Mouse (Mus musculus): ENCODE data around the gene Lrrc28.
"Not testable (repeated sequence)": the region's sequence is repeated elsewhere in the genome, so short reads cannot be mapped to it uniquely, and the experiment has no call there.

The Lrrc28 gene

DNA sequence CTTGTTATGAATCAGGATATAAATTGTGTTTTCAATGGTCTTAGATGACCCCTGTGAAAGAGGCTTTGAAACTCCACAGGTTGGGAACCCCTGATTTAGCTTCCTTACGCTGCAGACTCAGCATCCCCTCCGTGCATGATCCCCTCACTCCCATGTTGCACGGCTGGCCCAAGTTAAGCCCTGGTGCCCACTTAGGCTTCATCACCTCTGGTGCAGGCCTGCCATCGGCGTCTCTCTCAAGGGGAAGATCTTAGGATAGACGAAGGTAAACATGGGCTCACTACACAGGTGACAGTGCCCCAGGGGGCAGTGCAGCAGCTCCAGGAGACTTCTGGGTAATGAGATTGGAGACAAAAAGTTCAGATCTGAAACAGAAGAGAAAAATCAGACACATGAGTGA is 115.7 kb downstream of the Lrrc28 start:
- no peak for DNase-seq (ENCODE audit: low spot score)

DNA sequence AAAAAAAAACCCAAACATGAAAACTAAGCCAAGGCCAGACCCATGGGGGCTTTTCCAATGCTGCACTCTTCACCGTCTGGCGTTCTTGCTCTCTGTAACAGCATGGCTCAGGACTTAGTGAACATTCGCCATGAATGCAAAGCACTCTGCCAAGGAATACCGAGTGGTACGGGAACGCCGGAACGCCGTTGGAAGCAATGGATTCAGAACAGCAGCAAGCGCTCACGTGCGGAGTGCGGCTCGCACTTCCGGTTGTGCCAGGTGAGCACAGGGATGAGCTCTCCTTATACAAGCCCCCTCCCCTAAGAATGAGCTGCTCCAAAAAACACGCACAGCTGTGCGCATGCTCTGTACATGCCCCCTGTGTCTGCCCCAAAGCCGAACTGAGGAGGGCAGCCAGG is 116.2 kb downstream of the Lrrc28 start:
- DNase-seq (ENCODE audit: low spot score), result no peak

DNA sequence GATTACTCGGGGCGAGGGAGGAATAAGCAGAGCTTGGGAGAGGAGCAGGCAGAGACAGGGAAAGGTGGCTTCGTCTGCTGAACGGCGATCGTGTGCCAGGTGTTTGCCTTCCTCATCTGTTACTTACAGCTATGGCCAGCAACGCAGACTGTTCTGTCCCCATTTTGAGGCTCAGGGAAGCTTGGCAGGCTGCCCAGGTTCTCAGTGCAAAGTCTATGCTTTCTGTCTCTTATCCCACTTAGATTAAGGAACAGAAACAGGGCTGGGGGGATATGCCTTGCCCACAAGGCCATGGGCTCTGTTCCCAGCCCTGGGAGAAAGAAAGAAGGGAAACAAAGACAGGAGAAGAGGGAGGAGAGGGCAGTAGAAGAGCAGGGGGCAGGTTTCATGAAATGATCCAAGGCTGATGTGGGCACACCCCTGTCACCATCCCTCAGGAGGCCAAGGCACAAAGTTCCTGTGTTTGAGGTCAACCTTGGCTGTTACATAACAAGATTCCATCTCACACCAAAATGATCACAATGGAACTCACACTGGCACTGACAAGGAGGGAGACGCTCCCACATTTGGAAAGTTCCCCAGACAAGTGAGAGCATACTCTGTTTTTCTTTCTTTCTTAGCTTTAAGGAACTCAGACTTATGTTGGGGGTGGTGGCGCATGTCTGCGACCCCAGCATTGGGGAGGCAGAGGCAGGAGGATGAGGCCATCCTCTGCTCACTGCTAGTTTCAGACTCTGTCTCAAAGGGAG is 116.8 kb downstream of the Lrrc28 start:
- DNase-seq (ENCODE audit: low spot score), result peak; percentile 33

DNA sequence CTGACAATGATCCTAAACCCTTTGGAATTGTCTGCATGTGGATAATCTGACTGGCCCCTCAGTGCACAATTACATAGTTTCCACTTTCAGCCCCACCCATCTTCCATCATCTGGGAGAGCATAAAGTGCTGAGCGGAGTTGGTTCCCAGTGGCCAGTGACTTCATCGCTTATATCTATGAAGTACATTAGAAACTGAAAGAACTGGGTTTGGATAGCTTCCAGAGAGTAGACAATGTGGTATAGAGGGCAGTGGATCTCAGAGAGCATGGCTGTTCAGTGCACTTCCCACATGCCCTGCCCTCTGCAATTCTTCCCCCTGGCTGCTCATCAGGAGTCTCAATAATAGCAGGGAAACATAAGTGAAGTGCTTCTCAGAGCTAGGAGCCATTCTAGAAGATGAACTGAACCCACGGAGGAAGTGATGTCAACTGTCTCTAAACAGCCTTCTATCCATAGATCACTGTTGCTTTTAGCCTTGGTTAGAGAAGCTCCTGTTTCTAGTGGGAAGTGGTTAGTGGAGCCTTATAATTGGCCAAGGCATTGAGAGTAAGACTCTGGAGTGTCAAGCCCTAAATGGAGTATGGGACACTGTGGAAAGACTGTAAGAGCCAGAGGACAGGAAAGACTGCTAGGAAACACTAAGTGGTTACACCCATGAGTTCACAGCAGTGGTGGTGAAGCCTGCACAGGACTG is 119.0 kb downstream of the Lrrc28 start:
- no peak for DNase-seq (ENCODE audit: low spot score)

DNA sequence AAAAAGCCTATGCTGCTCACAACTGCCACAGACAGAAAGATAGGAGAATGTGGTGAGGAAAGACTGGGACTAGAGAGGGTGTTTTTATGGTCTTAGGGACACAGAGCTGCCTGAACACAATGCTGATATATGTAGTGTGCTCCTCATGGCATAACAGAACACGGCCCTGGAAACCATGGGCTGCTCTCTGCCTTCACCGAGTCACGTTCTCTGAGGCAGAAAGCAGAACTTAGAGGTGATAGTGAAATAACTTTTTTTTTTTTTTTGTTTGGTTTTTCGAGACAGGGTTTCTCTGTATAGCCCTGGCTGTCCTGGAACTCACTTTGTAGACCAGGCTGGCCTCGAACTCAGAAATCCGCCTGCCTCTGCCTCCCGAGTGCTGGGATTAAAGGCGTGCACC is 121.0 kb downstream of the Lrrc28 start:
- DNase-seq (ENCODE audit: low spot score), result not testable (repeated sequence)

DNA sequence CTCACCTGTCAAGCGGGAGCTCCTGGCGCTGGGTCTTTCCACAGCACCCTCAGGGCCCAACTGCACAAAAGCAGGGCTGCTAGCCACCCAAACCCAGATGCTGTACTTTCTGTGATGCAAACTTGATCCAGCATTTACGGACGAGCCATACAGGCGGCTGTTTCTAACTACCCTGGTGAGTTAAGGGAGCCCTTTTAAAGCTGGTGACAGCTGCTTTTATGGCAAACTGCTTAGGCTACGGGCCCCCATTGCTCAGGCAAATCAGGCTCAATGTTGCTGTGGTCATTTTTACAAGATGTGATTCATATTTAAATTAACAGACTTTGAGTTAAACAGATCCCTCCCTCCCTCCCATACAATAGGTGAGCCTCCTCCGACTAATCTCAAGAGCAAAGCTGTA is 121.7 kb downstream of the Lrrc28 start:
- DNase-seq (ENCODE audit: low spot score), result no peak

DNA sequence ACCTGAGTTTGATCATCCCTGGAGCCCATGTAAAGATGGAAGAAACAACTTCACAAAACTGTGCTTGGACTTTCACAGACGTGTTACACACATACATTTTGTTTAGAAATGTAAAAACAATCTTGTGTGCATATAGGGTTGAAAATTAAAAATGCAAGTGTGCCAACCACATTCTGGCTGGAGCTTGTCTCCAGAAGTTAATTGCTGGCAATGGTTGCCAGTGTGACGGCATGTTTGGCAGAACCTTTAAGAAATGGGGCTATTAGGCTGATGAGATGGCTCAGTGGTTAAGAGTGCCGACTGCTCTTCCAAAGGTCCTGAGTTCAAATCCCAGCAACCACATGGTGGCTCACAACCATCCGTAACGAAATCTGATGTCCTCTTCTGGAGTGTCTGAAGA is 123.3 kb downstream of the Lrrc28 start:
- DNase-seq (ENCODE audit: low spot score), result not testable (repeated sequence)

DNA sequence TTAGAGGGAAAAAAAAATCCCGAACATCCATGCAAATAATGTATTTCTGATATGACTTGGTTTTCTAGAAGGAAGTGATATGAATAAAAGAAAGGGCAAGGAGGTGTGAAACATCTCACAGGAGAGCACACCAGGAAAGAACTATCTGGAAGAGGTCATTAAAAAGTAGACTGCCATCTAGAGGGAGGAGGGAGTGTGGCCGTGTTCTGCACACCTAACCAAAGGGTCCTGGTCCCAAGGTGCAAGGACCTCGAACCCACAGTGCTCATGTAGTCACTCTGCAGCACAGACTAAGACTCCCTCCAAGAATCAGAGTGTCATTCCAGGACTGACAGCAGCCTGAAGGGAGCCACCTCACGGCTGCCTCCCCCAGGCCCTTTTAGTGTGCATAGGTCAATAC is 124.1 kb downstream of the Lrrc28 start:
- no peak for DNase-seq (ENCODE audit: low spot score)

DNA sequence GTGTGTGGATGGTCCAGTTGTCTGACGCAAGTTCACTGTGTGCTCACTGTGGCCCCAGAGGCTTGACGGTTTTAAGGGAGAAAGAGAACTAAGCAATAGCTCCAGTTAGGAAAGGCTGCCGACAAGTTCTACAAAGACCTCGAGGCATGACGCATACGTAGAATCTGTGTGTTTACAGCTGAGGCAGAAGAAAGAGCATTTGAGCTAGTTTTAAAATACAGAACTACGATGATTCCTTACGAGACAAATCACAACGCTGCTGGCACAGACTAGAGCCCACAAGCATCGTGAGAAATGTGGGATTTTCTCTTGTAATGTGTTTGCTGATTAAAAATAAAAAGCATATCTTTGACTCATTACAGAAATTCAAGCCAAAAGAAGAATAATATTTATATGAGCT is 125.1 kb downstream of the Lrrc28 start:
- DNase-seq (ENCODE audit: low spot score), result no peak

DNA sequence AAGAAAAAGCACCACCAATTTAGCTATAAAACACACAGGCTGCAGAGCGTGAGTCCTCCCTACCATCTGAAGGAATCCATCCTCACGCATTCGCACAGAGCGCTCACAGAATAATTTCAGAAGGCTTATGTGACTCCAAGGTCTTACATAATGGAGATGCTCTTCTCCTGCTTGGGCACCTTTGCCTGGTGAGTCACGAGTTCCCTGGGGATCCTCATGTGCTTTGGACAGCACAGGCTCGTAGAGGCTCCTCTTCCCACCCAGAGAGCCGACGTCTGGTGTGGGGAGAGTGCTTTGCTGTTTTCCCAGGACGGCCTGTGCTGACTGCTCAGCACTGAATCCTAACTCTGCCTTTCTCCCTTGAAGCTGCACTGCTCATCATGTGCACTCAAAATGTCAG is 129.4 kb downstream of the Lrrc28 start:
- no peak for DNase-seq (ENCODE audit: low spot score)

DNA sequence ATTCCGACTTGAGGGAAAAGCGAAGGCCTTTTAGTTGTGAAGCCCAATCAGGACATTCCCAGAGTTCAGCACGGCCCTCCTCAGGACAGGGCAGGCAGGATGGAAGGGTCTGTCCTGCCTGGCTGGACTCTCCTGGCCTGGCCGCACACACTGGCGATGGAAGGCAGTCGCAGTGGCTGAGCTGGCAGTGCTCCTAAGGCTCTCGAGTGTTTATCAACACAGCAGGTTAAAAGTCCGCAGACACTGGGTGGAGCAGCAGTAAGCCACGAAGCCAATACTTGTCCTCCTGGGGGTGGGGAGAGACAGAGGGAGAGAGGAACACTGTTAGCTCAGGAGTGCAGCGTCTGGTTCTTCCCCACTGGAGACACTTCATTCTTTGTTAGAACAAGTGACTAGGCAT is 130.2 kb downstream of the Lrrc28 start:
- DNase-seq (ENCODE audit: low spot score), result no peak

DNA sequence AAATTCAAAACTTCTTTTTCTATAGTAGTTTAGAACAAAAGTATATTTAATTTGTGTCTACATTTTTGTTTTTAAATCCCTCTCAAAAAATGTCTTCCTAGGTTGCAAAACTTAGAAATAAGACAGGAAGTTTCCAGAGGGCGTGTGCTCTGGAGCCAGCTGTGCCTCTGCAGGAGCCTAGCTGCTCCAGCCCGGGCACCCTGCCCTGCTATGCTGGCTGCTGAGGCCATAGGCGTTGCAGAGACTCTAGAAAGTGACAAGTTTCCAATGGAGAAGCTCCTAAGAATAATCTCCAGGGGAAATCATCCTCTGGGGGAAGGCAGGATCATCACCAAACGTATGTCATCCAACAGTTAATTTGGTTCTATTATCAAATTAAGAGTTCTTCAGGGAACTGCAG is 130.7 kb downstream of the Lrrc28 start:
- DNase-seq (ENCODE audit: low spot score), result no peak

DNA sequence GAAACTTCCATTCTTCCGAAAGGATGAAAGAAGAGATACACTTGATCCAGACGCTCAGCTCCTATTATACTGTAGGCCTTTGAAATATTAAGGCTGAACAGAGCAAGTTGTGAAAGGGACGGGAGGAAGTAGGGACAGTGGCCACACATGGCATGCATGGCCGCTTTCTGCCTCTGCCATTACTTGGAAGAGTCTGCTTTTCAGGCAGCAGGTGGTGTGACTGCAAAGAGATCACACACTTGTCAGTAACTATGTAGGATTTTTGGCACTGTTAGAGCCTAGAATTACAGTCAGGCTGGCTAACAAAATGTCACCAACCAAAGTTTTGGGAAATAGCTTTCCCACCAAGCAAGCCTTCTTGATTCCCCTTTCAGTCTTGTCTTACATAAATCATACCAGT is 131.4 kb downstream of the Lrrc28 start:
- no peak for DNase-seq (ENCODE audit: low spot score)

DNA sequence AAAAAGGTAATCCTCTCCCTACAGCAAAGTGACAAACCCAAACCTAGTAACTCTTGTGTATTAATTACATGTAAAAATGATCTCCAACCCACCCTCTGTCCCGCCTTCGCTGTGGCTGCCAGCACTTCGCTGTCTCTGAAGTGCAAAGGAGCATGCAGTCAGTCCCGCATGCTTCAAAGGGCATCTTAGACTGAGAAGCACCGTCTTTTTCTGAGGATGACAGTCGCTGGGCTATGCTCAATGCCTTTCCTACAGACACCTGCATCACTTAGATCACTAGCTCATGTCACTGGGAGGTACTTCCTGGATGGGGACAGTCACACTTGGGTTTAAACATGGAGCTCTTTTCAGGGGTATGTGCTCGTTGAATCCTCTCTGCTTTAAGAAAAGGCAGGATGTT is 133.5 kb downstream of the Lrrc28 start:
- DNase-seq (ENCODE audit: low spot score), result no peak

DNA sequence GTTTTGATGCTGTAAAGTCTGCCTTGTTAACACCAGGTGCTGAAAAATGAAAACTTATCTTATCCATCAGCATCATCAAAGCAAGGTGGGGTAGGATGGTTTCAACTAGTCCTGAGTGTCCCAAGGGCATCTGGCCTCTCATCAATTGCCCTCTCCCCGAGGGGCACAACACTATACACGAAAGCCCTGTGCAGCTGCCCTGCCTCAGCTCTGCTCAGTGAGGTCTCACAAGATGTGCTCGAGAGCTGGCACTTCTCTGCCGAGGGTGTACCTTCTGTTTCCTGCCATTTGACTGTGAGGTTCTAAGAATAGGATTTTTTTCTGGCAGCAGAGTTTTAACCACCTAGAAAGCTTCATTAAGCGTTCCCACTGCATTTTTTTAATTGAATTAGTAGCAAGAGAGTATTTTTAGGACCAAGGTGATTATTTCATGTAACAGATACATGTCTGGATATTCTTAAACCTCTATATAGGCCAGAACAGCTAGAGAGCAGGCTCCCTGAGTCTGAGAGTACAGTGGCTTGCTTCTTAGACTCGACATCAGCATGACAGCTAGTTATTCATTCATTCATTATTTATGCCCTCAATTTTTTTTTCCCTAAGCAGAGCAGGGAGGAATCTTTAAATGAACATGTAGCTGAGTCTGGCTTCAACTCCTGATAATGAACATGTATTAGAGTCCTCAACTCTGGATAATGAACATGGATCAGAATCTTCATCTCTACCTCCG is 141.6 kb downstream of the Lrrc28 start:
- no peak for DNase-seq (ENCODE audit: low spot score)

DNA sequence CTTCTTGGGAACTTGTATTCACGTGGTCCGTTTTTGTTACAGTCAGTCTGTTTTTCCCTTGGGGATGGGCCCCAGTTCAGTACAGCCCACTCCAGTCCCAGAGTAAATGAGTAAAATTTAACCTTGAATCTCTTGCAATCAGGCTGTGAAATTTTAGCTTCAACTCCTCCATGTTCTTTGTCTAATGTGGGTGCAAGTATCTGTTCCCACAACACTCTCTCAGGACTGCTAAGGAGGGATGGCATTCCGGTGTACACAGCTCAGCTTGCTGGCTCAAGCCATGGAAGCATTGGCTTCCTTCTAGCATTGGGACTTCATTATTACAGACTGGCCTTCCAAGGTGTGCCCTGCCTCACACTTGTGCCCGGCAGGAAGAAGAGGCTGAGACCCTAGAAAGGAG is 142.4 kb downstream of the Lrrc28 start:
- DNase-seq (ENCODE audit: low spot score), result no peak

DNA sequence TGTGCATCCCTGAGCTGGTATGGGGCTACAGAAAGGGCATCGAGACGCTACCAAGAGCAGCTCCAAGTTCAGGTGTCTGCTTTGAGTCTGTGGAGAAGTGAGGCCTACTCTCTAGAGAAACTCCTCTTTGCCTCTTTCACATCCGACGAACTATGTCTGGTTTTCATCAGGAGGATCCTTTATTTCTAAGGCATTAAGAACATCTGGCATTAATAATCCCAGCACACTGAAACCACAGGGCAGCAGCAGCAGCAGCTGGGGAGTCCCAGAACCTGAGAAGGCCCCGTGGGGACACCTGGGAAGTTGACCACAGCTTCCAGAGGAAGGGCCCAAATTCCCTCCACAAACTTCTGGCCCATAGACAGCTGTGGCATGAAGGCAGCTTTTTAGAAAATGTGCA is 144.2 kb downstream of the Lrrc28 start:
- no peak for DNase-seq (ENCODE audit: low spot score)

DNA sequence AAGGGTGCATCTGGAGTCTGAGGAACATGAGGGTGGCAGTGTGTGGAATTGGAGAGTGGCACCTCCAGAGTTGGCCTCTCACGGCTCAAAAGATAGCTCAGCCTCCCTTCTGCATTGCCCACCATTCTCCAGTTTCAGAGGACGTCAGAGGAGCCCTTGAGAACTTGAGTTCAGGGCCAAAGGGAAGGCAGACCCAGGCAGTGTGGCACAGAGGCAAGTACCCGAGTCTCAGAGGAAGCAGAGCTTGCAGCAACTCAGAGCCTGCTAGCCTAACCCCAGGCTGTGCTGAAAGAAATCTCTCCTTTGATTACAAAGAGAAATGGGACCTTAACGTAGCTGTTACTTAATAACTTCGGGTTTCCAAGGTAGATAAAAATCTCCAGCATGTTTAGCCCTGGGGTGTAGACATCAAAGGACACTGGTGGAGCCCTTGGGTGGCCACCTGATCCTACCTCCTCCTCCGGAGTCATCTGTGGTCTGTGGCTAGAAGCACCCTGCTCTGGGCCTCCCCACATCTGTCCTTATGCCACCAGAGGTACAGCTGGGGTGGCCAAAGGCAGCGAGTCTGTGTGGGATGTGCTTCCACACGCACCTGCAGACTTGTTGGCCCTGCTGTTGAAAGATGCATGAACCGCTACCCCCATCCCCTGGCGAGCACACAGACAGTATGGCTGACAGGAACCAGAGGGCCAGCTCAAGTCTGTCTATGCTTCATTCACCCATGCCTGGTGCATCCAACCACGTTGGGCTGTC is 144.8 kb downstream of the Lrrc28 start:
- no peak for DNase-seq (ENCODE audit: low spot score)

DNA sequence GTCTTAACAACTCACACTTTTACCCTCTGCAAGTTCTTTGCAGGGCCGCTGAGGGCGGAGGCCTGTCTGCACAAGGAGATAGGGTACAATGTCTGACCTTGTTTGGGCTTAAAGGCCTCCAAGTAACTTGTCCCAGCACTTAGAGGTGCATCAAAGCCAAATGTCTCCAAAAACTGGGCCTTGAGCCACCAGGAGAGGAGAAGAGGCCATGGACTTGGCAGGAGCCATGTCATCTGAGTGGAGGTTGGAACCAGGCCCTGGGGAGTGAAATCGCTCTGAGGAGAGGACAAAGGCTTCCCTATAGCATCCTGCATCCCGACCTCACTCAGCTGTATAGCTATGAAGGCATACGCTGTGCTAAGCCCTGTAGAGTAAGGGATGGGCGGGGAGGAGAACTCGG is 145.6 kb downstream of the Lrrc28 start:
- peak; percentile 33 for DNase-seq (ENCODE audit: low spot score)

DNA sequence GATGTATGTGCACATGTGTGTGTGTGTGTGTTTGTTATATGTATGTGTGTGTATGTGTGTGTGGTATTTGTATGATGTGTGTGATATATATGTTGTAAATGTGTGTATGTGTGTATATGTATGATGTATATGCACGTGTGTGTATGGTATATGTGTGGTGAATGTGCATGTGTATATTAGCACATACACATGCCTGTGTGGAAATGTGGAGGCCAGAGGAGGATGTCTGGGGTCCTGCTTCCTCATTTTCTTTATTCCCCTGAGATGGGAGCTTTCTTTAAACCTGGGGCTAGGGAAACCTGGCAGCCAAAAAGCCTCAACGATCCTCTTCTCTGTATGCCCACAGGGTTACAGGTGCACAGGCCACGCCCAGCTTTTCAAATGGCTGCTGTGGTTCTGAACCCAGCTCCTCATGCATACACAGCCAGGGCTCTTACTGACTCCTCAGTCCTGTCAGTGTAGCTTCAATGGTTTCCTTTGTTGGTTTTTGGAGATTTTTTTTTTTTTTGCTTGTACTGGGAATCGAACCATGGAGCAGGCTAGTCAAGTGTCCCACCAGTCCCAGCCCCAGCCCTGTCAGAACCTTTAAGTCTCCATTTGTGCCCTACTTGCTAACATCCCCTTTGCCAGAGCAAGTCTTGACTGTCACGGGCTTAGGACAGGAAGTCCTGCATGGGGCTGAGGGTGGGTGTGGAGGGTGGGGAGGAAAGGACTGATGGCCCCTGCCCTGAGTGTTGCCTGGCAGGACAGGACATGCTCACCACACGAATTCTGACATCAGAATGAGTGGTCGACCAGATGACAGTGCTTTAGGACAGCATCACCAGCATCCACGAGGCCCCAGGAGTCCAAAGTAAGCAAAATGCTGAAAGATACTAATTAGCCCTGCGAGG is 151.0 kb downstream of the Lrrc28 start:
- no peak for DNase-seq (ENCODE audit: low spot score)

DNA sequence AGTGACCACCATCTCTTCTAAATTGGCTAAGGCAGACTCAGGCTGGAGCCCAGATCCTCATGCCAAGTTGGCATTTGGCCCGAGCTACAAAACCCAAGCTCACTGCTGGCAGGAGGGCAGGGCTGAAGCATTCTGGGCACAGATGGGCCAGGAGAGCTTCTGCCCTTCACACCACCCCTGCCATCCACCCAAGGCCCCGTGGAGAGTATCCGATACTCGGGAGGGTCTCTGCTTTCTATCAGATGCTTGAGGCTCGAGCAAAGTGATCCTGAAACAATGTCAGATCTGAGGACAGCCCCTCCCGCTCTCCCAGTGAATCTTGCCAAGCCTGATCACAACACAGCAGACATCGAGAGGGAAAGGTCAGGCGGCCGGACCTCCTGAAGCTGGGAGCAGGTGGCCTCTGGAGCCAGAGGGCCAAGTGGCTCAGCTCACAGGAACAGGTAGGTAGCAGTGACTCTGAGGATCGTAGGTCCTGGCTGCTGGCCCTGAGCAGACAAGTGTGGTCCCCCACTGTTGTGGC is 157.1 kb downstream of the Lrrc28 start:
- DNase-seq (ENCODE audit: low spot score), result peak; percentile 46

Data from ovary, postnatal 14 days (tissue).